Mouse (Mus musculus): Measurements from ENCODE around the gene Tedc2.

GRCm38 (mm10) chr17:24174259-24174658 is 46.4 kb downstream of the Tedc2 start:
- TF ChIP-seq POLR2AphosphoS2 (IDR thresholded peaks at IDR 0.05; ENCODE audit: low read depth, low read length) (no peak), POLR2A (IDR thresholded peaks at IDR 0.05; ENCODE audit: low read depth, low read length) (no peak)

All from CH12.LX (cell line).